Mouse (Mus musculus) right cerebral cortex, postnatal 36 days (tissue): Measurements from ENCODE around the gene Ager.

ENCODE experiments used
- DNase-seq, 2 experiments: peaks; one replicate each; pipeline ENCODE4 v3.0.0; 2022; ENCODE audit warnings: low spot score in 2 of 2, mixed read lengths in 1 of 2

The Ager gene

GRCm38 (mm10) chr17:34585121-34585520 is 12.5 kb upstream of the Ager start:
- DNase-seq = no peak

DNA sequence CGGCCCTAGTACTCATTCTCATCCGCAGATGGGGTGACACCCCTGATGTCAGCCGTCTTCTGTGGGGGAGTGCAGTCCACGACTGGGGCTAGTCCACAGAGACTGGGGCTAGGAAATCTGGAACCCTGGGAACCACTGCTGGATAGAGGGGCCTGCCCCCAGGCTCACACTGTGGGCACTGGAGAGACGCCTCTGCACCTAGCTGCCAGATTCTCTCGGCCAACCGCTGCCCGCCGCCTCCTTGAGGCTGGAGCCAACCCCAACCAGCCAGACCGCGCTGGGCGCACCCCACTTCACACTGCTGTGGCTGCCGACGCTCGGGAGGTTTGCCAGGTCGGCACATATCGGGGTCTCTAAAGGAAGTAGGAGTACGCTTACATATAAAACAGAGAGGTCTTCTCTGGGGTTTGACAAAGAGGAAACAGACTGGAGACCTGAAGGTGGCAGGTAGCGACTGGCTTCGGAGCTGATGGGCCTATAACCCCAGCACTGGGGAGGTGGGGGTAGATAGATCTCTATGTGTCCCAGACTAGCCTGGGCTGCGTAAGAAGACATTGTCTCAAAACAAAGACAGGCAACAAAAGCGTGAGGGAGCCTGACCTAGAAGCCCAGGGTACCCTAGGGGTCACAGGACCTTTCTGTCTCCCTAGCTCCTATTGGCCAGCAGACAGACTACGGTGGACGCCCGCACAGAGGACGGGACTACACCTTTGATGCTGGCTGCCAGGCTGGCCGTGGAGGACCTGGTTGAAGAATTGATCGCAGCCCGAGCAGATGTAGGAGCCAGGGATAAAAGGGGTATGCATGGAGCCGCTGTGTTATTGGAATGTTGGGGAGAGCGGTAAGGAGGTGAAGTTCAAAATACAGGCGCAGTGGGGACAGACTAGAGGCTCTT is 11.5 kb upstream of the Ager start:
- DNase-seq = peak in 1 of 2 experiments; percentile 16

- peak; percentile 86 to 91 for DNase-seq
These were observed 10.8 kb upstream of the Ager start for GRCm38 (mm10) chr17:34586796-34587422.

- DNase-seq = peak; percentile 98
These were observed 10.2 kb upstream of the Ager start for GRCm38 (mm10) chr17:34587423-34587811.

DNA sequence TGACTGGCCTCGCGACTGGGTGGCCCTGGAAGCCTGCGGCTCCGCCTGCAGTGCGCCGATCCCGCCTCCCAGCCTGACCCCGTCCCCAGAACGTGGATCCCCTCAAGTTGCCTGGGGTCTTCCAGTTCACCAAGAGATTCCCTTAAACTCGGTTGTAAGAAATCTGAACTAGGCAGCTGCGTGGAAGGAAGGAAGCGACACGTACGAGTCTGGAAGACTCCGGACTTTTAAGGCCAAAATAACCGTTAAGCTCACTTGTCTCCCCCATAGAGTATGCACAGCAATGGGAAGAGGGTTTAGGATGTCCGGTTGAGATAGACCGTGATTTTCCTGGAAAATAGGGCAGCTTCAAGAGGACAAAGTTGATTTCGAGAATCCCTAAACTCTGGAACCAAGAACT is 9.8 kb upstream of the Ager start:
- no peak for DNase-seq

GRCm38 (mm10) chr17:34588767-34589166 is 8.9 kb upstream of the Ager start:
- DNase-seq = no peak

- DNase-seq = no peak
These were observed 8.5 kb upstream of the Ager start for GRCm38 (mm10) chr17:34589206-34589605.

DNA sequence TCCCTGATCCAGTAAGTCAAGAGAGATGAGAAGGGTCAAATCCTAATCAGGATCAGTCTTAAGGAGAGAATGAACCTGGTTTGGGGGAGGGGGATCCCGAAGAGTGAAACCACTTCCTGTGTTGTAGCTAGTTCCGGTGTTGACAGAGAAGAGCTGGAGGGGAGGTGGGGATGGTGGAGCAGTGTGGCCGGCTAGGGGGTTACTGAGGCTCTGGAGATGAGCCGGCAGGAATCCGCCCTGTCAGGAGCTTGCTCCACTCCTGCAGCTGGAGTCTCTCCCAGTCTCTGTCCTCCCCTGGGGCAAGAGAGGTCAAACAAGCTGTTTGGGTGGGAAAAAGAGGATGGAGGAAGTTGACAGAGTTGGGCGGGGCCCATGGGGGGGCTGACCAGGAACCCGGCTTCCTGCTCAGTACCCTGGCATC is 8.0 kb upstream of the Ager start, which contains the start of gene Gpsm3:
Gpsm3 (plus strand) TSS at position 126 of the 421 bp plus-strand sequence.
- no peak for DNase-seq

DNA sequence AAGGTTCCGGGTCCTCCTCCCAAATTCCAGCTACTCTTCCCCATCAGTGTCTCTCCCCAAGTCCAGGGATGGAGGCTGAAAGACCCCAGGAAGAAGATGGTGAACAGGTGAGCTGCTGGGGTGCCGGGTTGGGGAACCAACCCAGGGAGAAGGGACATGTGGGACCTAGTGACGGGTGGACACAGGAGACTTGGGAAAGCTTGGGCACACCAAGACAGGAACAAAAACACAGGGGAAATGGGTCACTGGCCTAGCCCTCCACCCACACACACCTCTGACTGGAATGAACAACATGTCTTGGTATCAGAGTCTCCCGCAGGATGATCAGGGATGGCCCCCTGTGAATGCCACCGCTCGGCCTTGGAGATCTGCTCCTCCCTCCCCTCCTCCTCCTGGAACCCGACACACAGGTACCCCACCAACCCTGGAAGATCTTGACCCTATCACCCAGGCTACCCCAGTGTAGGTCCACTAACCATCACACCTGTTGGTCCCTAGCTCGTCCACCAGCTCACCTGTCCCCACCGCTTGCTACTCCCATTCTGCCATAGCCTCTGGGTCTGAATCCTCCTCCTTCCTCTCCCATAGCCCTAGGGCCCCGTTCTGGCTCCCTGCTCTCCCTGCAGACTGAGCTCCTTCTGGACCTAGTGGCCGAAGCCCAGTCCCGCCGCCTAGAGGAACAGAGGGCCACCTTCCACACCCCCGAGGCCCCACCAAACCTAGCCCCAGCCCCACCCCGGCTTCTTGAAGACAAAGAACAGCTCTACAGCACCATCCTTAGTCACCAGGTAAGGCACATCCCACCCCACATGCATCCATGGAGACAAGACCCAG is 7.3 kb upstream of the Ager start:
- DNase-seq = no peak

GRCm38 (mm10) chr17:34591029-34591993 is 6.4 kb upstream of the Ager start, which contains the start of gene Pbx2:
Gene Pbx2, plus strand, starts transcription at chr17:34591266.
- no peak for DNase-seq

DNA sequence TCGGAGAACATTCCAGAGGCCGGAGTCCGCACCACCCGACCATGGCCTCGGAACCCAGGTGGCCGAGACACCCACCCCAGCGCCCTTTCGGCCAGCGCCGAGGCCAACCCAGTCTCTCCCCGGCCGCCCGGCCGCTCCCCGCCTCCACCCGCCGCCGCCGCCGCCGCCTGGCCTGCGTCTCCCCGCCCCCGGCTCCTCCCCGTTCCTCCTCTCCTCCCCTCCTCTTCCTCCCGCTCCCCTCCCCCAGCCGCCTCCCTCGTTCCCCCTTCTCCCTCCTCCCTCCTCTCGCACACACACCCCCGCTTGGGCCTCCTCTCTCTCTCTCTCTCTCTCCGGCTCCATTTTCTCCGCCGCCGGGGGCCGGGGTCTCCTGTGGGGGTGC is 5.7 kb upstream of the Ager start:
- DNase-seq = peak in 1 of 2 experiments; percentile 72

- DNase-seq = no peak
These were observed 4.8 kb upstream of the Ager start for GRCm38 (mm10) chr17:34592581-34593549.

DNA sequence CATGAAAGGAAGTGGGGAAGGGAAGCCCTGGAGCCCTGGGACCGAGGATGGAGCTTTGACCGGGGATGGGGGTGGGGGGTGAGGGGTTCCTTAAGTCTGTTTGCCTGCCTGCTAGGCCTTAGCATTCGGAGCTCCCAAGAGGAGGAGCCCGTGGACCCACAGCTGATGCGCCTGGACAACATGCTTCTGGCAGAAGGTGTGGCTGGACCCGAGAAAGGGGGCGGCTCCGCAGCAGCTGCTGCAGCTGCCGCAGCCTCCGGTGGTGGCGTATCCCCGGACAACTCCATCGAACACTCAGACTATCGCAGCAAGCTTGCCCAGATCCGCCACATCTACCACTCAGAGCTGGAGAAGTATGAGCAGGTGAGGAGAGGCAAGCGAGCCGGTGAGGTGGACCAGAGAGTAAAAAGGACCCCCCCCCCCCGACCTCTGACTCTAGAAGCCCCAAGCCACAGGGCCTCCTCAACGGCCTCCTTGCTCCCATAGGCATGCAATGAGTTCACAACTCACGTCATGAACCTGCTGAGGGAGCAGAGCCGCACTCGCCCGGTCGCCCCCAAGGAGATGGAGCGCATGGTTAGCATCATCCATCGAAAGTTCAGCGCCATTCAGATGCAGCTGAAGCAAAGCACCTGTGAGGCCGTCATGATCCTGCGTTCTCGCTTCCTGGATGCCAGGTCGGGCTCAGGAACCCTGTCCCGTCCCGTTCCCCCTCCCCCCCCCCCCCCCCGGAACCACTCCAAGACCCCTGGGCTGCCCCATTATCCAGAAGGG is 3.7 kb upstream of the Ager start:
- no peak for DNase-seq

GRCm38 (mm10) chr17:34596098-34596497 is 1.6 kb upstream of the Ager start:
- no peak for DNase-seq

- no peak for DNase-seq
These were observed 2.2 kb downstream of the Ager start for GRCm38 (mm10) chr17:34599891-34600290.

GRCm38 (mm10) chr17:34601796-34602195 is 4.1 kb downstream of the Ager start:
- no peak for DNase-seq

DNA sequence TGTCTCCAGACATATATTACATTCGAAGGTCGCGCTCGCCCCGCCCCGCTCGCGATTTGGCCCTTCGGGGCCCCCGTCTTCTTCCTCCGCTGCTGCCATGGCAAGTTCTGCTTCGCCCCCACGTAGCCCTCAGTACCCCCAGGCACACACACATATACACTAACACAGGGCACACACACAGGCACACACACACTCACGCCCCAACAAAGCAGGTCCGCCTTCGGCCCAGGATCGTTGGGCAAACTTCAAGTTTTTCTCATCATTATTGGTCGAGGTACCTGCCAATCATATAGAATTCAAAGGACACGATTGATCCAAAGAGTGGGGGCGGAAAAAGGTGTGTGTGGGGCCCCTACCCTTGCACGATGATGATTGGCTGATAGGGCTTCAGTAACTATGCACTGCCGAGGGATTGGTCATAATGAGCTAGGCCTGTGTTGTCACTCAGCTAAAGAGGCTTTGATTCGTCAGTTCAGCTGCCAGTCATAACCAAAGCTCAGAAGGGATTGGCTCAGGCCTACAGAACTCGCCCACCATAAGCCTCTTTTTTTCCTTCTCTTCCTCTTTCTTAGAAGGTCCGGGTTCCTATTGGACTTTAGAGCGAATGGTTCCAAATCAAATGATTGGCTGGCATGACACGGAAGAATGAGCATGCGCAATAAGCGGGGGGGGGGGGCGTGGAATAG is 5.9 kb downstream of the Ager start, which contains the start of gene Rnf5:
Rnf5 (minus strand) TSS at position 316 of the 686 bp plus-strand sequence.
- peak; percentile 99 to 100 for DNase-seq

- DNase-seq = peak; percentile 97 to 99
These were observed 6.4 kb downstream of the Ager start, which contains the start of gene Agpat1 for GRCm38 (mm10) chr17:34604061-34604508. Gene Agpat1, plus strand, starts transcription at chr17:34604262.
